Mouse (Mus musculus) adrenal gland, adult 8-10 months (tissue): ENCODE results near the gene Slc25a39. TPM values are rescaled to one million over a fixed set of nuclear protein-coding genes. Genes with fewer than 3 reads are reported as not detected.
A peak's percentile ranks its signal among the peaks of the same experiment; 100 is the strongest.

Experiments used
- DNase-seq: peaks from one replicate; pipeline ENCODE4 v3.0.0; 2022
- total RNA-seq, 4 experiments: library from RNA; stranded (reverse); gene quantifications; 2 replicates each; pipeline ENCODE4 v1.2.4; 2022

Gene Slc25a39
- total RNA-seq, 4 experiments from 2014 or later: 343 to 469 (median 379) TPM

GRCm38 (mm10) chr11:102436471-102436790 lies 28.7 kb upstream of the Slc25a39 start:
- no peak for DNase-seq

GRCm38 (mm10) chr11:102435754-102436470 lies 28.2 kb upstream of the Slc25a39 start:
- peak; percentile 58 for DNase-seq

- no peak for DNase-seq
Measured at GRCm38 (mm10) chr11:102434816-102435705, 27.3 kb upstream of the Slc25a39 start.

- peak; percentile 78 for DNase-seq
Measured at GRCm38 (mm10) chr11:102434406-102434805, 26.7 kb upstream of the Slc25a39 start.

GRCm38 (mm10) chr11:102433866-102434265 lies 26.1 kb upstream of the Slc25a39 start:
- no peak for DNase-seq

- DNase-seq: peak; percentile 94
Measured at GRCm38 (mm10) chr11:102432896-102433295, 25.1 kb upstream of the Slc25a39 start.

GRCm38 (mm10) chr11:102432115-102432843 lies 24.5 kb upstream of the Slc25a39 start:
- DNase-seq: no peak

GRCm38 (mm10) chr11:102431728-102432114 lies 24.0 kb upstream of the Slc25a39 start:
- DNase-seq: no peak

- DNase-seq: peak; percentile 72
Measured at GRCm38 (mm10) chr11:102431018-102431645, 23.4 kb upstream of the Slc25a39 start.

GRCm38 (mm10) chr11:102430121-102431017 lies 22.6 kb upstream of the Slc25a39 start, which contains the start of gene Grn:
Grn (plus strand) TSS chr11:102430315.
- DNase-seq: peak; percentile 92

GRCm38 (mm10) chr11:102429551-102429950 lies 21.8 kb upstream of the Slc25a39 start:
- no peak for DNase-seq

GRCm38 (mm10) chr11:102428981-102429540 lies 21.3 kb upstream of the Slc25a39 start:
- no peak for DNase-seq

GRCm38 (mm10) chr11:102425555-102426316 lies 18.0 kb upstream of the Slc25a39 start:
- DNase-seq: no peak

GRCm38 (mm10) chr11:102424666-102425065 lies 16.9 kb upstream of the Slc25a39 start:
- DNase-seq: no peak

- DNase-seq: no peak
Measured at GRCm38 (mm10) chr11:102421559-102421958, 13.8 kb upstream of the Slc25a39 start.

- DNase-seq: peak; percentile 86
Measured at GRCm38 (mm10) chr11:102418887-102419286, 11.1 kb upstream of the Slc25a39 start.

GRCm38 (mm10) chr11:102417160-102417559 lies 9.4 kb upstream of the Slc25a39 start:
- DNase-seq: no peak

GRCm38 (mm10) chr11:102415034-102415802 lies 7.5 kb upstream of the Slc25a39 start:
- no peak for DNase-seq

GRCm38 (mm10) chr11:102413059-102413458 lies 5.3 kb upstream of the Slc25a39 start:
- DNase-seq: no peak
